Mouse (Mus musculus): ENCODE measurements around the gene Grik3.
"Not testable (repeated sequence)": the region's sequence is repeated elsewhere in the genome, so short reads cannot be mapped to it uniquely, and the experiment has no call there.

Gene Grik3

DNA sequence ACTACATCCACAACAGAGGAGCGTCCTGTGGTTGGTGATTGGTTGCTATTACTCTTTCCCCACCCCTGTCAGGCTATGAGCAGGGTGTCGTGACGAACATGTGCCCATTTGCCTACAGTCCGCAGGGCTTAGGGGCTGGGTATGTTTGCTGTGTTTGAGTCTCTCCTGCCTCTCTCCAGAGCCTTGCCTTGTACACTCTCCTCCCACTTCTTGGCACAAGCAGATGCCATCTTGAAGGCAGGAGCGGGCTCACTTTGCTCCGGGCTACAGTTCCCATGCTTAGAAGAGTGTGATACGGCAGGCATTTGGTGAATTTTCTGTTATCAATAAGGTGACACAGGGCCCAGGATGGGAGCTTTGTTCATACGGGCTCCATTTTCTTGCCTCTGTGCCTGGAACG lies 104.5 kb downstream of the Grik3 start:
- DNase-seq (ENCODE audit: low read depth), result no peak

GRCm38 (mm10) chr4:125598677-125599076 lies 108.2 kb downstream of the Grik3 start:
- no peak for DNase-seq (ENCODE audit: low read depth)

DNA sequence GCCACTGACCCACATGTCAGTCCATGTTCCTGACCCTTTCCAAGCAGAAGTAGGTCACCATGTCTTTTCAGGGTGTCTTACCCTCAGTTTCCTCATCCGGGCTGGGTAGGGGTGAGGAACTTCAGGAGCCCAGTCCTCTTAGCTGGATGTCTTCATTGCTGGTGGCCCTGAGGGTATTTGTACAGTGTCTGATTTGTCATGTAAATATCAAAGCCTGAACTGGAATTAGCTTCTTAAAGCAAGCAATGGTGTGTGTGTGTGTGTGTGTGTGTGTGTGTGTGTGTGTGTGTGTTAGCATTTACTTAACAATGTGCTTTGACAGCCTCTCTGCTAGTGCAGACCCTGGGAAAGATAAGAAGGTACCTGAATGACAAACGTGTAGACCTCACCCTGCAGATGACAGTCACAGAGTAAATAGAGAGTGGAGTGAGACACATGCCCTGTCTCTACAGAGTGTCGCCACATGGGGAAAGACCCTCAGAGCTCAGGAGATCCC lies 109.1 kb downstream of the Grik3 start:
- no peak for DNase-seq (ENCODE audit: low read depth)

DNA sequence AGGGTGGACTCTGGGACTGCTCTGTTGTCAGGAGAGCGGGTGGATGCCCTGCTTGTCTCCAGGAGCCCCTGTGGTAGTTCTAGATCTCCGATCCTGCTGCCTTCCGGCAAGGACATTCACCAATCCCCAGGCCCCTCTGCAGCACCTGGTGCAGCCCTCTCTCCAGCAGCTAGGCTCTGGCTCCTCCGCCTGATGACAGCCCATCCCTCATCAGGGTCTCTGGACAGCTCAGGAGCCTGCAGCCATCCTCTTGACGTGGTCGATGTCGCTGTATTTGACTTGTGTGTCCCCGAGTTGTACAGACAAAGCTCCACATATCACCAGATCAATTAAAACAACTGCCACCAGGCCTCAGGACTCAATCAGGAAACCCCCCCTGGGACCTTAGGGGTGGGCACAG lies 110.1 kb downstream of the Grik3 start:
- no peak for DNase-seq (ENCODE audit: low read depth)

GRCm38 (mm10) chr4:125601301-125601700 lies 110.8 kb downstream of the Grik3 start:
- DNase-seq (ENCODE audit: low read depth), result no peak

- DNase-seq (ENCODE audit: low read depth), result no peak
These were observed 114.0 kb downstream of the Grik3 start for GRCm38 (mm10) chr4:125604494-125604893.

GRCm38 (mm10) chr4:125606147-125606546 lies 115.6 kb downstream of the Grik3 start:
- no peak for DNase-seq (ENCODE audit: low read depth)

GRCm38 (mm10) chr4:125607397-125608042 lies 117.0 kb downstream of the Grik3 start:
- no peak for DNase-seq (ENCODE audit: low read depth)

GRCm38 (mm10) chr4:125608896-125609295 lies 118.4 kb downstream of the Grik3 start:
- not testable (repeated sequence) for DNase-seq (ENCODE audit: low read depth)

DNA sequence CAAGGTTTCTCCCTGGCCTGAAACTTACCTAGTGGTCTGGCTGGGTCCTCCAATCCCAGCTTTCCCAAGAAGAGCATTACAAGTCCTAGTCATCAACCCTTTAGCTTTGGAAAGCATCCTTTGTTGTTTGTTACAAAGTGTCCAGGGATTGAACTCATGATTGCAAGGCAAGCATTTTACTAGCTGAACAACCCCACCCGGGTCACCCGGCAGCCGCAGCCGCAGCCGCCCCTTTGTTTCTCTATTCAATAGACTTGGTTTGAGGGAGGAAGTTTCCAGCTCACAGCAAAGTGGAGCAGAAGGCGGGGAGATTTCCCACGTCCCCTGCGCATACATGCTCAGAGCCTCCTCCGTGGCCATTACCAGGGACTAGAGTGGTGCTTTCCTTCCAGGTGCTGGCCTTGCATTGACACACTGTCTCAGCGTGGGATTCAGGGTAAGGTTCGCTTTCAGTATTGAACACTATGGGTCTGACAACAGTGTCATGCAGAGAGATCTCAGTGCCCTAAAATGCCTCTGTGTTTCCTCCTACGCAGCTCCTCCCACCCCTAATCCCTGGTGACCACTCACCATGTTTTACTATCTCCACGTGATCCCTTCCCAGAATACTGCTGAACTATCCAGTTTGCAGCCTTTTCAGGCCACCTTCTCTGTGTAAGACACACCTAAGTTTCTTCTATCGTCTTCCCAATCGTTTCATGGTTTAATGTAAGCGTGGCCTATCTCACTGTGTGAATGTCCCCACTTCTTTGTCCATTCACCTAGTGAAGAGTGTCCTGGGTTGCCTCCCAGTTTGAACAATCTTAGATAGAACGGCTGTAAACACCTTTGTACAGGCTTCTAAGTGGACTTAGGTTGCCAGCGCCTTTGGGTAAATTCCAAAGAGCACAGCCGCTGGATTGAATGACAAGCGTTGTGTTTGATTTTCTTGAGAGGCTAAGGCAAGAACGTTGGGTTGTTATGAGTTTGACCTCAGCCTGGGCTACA lies 119.1 kb downstream of the Grik3 start:
- DNase-seq (ENCODE audit: low read depth), result no peak

GRCm38 (mm10) chr4:125617851-125618250 lies 127.4 kb downstream of the Grik3 start:
- no peak for DNase-seq (ENCODE audit: low read depth)

DNA sequence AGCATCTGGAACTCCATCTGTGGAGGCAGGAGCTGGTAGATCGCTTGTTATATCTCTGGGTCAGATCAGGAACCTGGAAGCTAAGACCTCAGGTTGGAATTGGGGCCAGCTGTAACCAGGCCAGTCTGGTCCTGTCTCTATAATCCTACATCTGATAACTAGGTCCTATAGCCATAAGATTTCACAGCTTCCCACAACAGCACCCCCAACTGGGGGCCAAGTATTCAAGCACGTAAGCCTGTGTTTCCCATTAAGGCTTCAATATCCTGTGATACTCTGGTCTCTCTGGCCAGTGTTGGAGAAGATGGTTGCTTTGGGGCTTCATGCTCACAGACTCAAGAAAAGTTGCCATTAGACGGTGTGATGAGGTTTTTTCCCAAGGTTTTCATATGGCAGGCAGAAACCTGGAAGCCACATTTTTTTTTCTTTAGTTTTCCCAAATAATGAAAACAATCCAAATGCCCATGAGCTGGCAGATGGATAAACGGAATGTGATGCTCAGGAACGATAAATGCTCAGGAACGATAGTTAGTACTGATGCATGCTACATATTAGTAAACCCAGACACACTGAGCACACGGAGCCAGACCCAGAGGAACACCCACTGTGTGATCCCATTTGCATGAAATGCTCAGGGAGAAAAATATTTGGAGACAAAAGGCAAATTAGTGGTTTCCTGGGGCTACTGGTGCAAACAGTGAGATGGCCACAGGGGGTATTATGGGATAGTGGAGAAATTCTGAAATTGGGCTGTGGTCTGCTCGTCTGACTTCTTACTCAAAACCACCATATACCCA lies 128.2 kb downstream of the Grik3 start:
- no peak for DNase-seq (ENCODE audit: low read depth)

DNA sequence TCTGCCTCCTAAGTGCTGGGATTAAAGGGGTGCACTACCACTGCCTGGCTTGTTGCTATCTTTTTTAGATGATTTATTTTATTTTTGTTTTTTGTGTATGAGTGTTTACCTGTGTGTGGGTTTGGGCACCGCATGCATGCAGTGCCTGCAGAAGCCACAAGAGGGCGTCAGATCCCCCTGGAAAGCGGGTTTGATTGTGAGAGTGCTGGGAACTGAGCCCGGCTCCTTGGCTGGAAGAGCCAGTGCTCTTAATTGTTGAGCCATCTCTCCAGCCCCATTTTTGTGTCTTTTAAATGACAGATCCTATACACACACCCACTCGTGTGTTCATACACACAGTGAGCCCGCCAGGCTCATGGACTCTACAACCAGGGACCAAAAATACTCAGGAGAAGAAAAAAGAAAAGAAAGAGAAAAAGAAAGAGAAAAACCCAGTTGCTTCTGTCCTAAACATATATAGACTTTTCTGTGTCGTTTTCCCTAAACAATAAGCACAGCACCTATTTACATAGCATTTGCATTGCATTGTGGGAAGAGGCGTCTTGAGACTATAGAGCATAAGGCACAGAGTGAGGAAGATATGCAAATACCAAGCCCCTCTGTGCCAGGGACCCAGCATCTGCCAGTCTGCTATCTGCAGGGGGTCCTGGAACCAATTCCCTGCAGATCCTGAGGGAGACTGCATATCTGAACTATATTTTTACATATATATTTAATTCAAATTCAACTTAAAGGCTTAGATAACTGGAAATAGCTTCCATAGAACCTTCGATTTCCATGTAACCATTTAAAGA lies 134.6 kb downstream of the Grik3 start:
- DNase-seq (ENCODE audit: low read depth), result no peak

GRCm38 (mm10) chr4:125629544-125629943 lies 139.0 kb downstream of the Grik3 start:
- DNase-seq (ENCODE audit: low read depth), result no peak

- DNase-seq (ENCODE audit: low read depth), result no peak
These were observed 144.5 kb downstream of the Grik3 start for GRCm38 (mm10) chr4:125635037-125635436.

DNA sequence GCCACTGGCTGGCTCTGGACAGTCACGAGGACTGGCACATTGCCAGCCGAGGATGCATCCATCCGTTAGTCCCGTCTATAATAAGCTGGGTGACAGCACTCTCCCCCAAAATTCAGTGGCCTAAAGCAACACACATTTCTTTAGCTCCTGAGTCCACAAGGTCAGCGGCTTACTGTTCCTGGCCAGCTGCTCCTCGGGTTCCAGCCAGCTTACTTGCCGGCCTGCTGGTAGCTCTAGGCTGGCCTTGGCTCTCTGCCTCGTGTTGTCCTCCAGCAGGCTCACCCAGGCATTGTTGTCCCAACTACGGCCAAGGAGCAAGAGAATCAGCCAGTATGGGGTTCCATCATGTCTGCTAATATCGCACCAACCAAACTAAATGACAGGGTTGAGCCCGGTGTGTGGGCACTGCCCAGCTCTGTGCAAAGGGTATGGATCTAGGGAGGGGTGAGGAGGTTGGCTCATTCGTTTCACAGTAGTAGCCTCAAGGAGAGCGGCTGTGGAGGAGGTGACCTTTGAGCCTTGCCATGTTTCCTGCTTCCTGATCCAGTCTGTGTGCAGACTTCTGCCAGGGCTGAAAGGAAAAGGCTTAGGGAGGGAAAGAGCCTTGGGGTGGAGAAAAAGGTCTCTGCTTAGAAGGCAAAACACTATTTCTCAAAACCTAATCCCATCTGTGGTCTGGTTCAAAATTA lies 146.3 kb downstream of the Grik3 start:
- peak; percentile 9 for DNase-seq (ENCODE audit: low read depth)

DNA sequence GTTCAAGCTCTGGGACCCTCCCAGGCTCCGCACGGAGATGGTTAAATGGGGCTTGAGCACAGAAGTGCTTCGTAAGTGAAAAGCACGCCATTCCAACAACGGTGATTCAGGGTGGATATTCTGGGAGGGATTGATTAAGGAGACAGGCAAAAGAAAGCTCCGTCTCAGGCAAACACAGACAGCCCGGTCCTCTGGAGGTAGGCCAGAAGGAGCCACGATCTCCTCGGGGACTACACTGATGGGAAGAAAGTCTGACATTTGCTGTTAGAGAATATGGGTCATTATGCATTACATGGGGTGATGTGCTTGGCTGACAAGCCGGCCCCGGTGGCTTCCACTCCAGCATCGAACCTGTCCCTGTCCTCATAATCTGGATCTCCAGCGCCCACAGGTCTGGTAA lies 146.9 kb downstream of the Grik3 start:
- no peak for DNase-seq (ENCODE audit: low read depth)

- no peak for DNase-seq (ENCODE audit: low read depth)
These were observed 150.0 kb downstream of the Grik3 start for GRCm38 (mm10) chr4:125640520-125640919.

DNA sequence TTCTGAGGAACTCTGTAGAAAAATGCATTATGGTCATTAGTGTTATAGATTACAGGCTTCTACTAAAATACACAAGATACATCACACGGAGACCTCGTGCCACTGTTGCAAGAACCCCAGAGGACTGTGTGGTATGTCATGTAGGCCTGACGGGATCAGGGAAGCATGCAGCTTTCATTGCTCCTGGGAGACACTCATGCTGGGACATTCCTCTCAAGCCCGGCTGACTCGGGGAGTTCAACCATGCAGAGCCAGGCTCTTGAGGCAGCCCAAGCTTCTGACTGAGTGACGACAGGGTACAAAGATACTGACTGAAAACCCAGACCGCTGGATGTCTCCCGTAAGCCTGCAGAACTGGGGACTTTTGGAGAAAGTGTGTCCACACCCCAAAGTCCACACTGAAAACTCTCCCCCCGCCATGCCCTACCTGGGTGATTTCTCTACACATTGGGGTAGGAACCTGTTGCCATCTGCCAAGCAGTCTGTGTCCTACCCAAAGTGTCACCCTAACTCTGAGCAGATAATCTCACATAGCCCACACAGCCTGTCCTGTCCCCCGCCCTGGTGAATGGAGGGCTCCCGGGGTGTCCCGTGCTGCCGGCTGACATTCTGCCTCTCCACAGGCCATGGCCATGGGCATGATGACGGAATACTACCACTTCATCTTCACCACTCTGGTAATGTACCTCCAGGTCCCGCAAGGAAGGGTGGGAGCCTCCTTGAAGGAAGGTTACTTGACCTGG lies 150.6 kb downstream of the Grik3 start:
- no peak for DNase-seq (ENCODE audit: low read depth)
